Mouse (Mus musculus): ENCODE data around the gene Ctbp1.

The Ctbp1 gene

GRCm38 (mm10) chr5:33274953-33275454, at the start of gene Ctbp1:
Gene Ctbp1 (minus strand): TSS chr5:33274994.
- DNase-seq (ENCODE audit: low read depth) = peak; percentile 98

- DNase-seq (ENCODE audit: low read depth) = no peak
Observed at GRCm38 (mm10) chr5:33324491-33324890, 49.7 kb upstream of the Ctbp1 start.

- DNase-seq (ENCODE audit: low read depth) = no peak
Observed at GRCm38 (mm10) chr5:33312192-33312591, 37.4 kb upstream of the Ctbp1 start.

- no peak for DNase-seq (ENCODE audit: low read depth)
Observed at GRCm38 (mm10) chr5:33310704-33311462, 36.1 kb upstream of the Ctbp1 start.

- DNase-seq (ENCODE audit: low read depth) = peak; percentile 19
Observed at GRCm38 (mm10) chr5:33301801-33302200, 27.0 kb upstream of the Ctbp1 start.

- peak; percentile 46 for DNase-seq (ENCODE audit: low read depth)
Observed at GRCm38 (mm10) chr5:33297164-33297563, 22.4 kb upstream of the Ctbp1 start.

- peak; percentile 29 for DNase-seq (ENCODE audit: low read depth)
Observed at GRCm38 (mm10) chr5:33293796-33294430, 19.1 kb upstream of the Ctbp1 start.

- DNase-seq (ENCODE audit: low read depth) = no peak
Observed at GRCm38 (mm10) chr5:33283951-33284350, 9.2 kb upstream of the Ctbp1 start.

- DNase-seq (ENCODE audit: low read depth) = no peak
Observed at GRCm38 (mm10) chr5:33281428-33281827, 6.6 kb upstream of the Ctbp1 start.

- peak; percentile 74 for DNase-seq (ENCODE audit: low read depth)
Observed at GRCm38 (mm10) chr5:33278950-33279349, 4.2 kb upstream of the Ctbp1 start.

GRCm38 (mm10) chr5:33277286-33277685, 2.5 kb upstream of the Ctbp1 start:
- no peak for DNase-seq (ENCODE audit: low read depth)

GRCm38 (mm10) chr5:33275754-33276153, 960 bp upstream of the Ctbp1 start:
- no peak for DNase-seq (ENCODE audit: low read depth)

GRCm38 (mm10) chr5:33274085-33274952, 475 bp downstream of the Ctbp1 start:
- peak; percentile 97 for DNase-seq (ENCODE audit: low read depth)

GRCm38 (mm10) chr5:33273777-33274084, 1.1 kb downstream of the Ctbp1 start:
- no peak for DNase-seq (ENCODE audit: low read depth)

GRCm38 (mm10) chr5:33272845-33273776, 1.7 kb downstream of the Ctbp1 start:
- peak; percentile 31 for DNase-seq (ENCODE audit: low read depth)

- no peak for DNase-seq (ENCODE audit: low read depth)
Observed at GRCm38 (mm10) chr5:33272146-33272545, 2.6 kb downstream of the Ctbp1 start.

- peak; percentile 86 for DNase-seq (ENCODE audit: low read depth)
Observed at GRCm38 (mm10) chr5:33270568-33270967, 4.2 kb downstream of the Ctbp1 start.

GRCm38 (mm10) chr5:33254416-33254815, 20.4 kb downstream of the Ctbp1 start:
- peak; percentile 71 for DNase-seq (ENCODE audit: low read depth)

- no peak for DNase-seq (ENCODE audit: low read depth)
Observed at GRCm38 (mm10) chr5:33248186-33248585, 26.6 kb downstream of the Ctbp1 start.

GRCm38 (mm10) chr5:33247387-33247786, 27.4 kb downstream of the Ctbp1 start:
- peak; percentile 71 for DNase-seq (ENCODE audit: low read depth)

- peak; percentile 92 for DNase-seq (ENCODE audit: low read depth)
Observed at GRCm38 (mm10) chr5:33245701-33246100, 29.1 kb downstream of the Ctbp1 start.

Measured in NIH3T3 (cell line).